Mouse (Mus musculus): ENCODE measurements around the gene Gpc1. TPM values are rescaled to one million over a fixed set of nuclear protein-coding genes. Genes with fewer than 3 reads are reported as not detected.

The Gpc1 gene
- polyA plus RNA-seq, 1 experiment from 2014 or later: 58.1 TPM

- WGBS: 72% methylated on average over 3 of the region's 3 CpGs
- 0 out of 2 replicates have a peak, but pooled peaks have one; percentile 35 for ATAC-seq (ENCODE audit: low FRiP score, low TSS enrichment)
- no peak overlapping the region for H3K9ac ChIP-seq (replicated peaks; ENCODE audit: low read length)
- H3K27ac ChIP-seq (ENCODE audit: low read length): no peak overlapping the region
- no peaks in the 10 kb centered on the region for H3K27me3 ChIP-seq (ENCODE audit: insufficient read depth, low read length)
- H3K4me3 ChIP-seq (ENCODE audit: low read length): no peak overlapping the region
- H3K4me1 ChIP-seq (ENCODE audit: insufficient read depth, low read length): peaks cover 25% of the 10 kb centered on the region
- H3K9me3 ChIP-seq (ENCODE audit: low read length): no peaks in the 10 kb centered on the region
- H3K4me2 ChIP-seq (replicated peaks; ENCODE audit: low read depth, low read length): no peak overlapping the region
- H3K36me3 ChIP-seq (ENCODE audit: insufficient read depth, low read length): no peaks in the 10 kb centered on the region
These were observed 42.6 kb downstream of the Gpc1 start for GRCm38 (mm10) chr1:92874011-92874410.

- no peak overlapping the region for H3K4me3 ChIP-seq (ENCODE audit: low read length)
- H3K36me3 ChIP-seq (ENCODE audit: insufficient read depth, low read length): no peaks in the 10 kb centered on the region
- H3K9me3 ChIP-seq (ENCODE audit: low read length): no peaks in the 10 kb centered on the region
- no peak overlapping the region for H3K4me2 ChIP-seq (replicated peaks; ENCODE audit: low read depth, low read length)
- H3K27me3 ChIP-seq (ENCODE audit: insufficient read depth, low read length): no peaks in the 10 kb centered on the region
- ATAC-seq (ENCODE audit: low FRiP score, low TSS enrichment): no peak
- H3K4me1 ChIP-seq (ENCODE audit: insufficient read depth, low read length): peaks cover 25% of the 10 kb centered on the region
- H3K27ac ChIP-seq (ENCODE audit: low read length): no peak overlapping the region
- 87% methylated on average over 8 of the region's 8 CpGs for WGBS
- no peak overlapping the region for H3K9ac ChIP-seq (replicated peaks; ENCODE audit: low read length)
These were observed 44.1 kb downstream of the Gpc1 start for GRCm38 (mm10) chr1:92875360-92876111.

GRCm38 (mm10) chr1:92877431-92877978 lies 46.1 kb downstream of the Gpc1 start:
- no peaks in the 10 kb centered on the region for H3K36me3 ChIP-seq (ENCODE audit: insufficient read depth, low read length)
- no peaks in the 10 kb centered on the region for H3K9me3 ChIP-seq (ENCODE audit: low read length)
- no peak overlapping the region for H3K4me3 ChIP-seq (ENCODE audit: low read length)
- peak; percentile 16; the same call in 1 of the 2 replicates for ATAC-seq (ENCODE audit: low FRiP score, low TSS enrichment)
- H3K27ac ChIP-seq (ENCODE audit: low read length): peak overlapping the region; percentile 27
- no peak overlapping the region; the same call in 1 of the 2 replicates for H3K9ac ChIP-seq (replicated peaks; ENCODE audit: low read length)
- peaks cover 25% of the 10 kb centered on the region for H3K4me1 ChIP-seq (ENCODE audit: insufficient read depth, low read length)
- 0 out of 2 replicates have a peak overlapping the region, but pooled peaks have one; percentile 7 for H3K4me2 ChIP-seq (replicated peaks; ENCODE audit: low read depth, low read length)
- WGBS: 35% methylated on average over 12 of the region's 12 CpGs
- no peaks in the 10 kb centered on the region for H3K27me3 ChIP-seq (ENCODE audit: insufficient read depth, low read length)

GRCm38 (mm10) chr1:92878066-92878741 lies 46.8 kb downstream of the Gpc1 start:
- Histone ChIP-seq H3K36me3 (ENCODE audit: insufficient read depth, low read length) (no peaks in the 10 kb centered on the region), H3K4me2 (replicated peaks; ENCODE audit: low read depth, low read length) (no peak overlapping the region; the same call in 1 of the 2 replicates), H3K9ac (replicated peaks; ENCODE audit: low read length) (no peak overlapping the region), H3K27ac (ENCODE audit: low read length) (peak overlapping the region; percentile 25; the same call in 1 of the 2 replicates), H3K4me3 (ENCODE audit: low read length) (no peak overlapping the region), H3K27me3 (ENCODE audit: insufficient read depth, low read length) (no peaks in the 10 kb centered on the region), H3K9me3 (ENCODE audit: low read length) (no peaks in the 10 kb centered on the region), H3K4me1 (ENCODE audit: insufficient read depth, low read length) (peaks cover 25% of the 10 kb centered on the region)
- 35% methylated on average over 13 of the region's 13 CpGs for WGBS
- ATAC-seq (ENCODE audit: low FRiP score, low TSS enrichment): peak; percentile 53

GRCm38 (mm10) chr1:92879266-92879665 lies 47.8 kb downstream of the Gpc1 start:
- Histone ChIP-seq H3K27me3 (ENCODE audit: insufficient read depth, low read length) (no peaks in the 10 kb centered on the region), H3K4me1 (ENCODE audit: insufficient read depth, low read length) (peaks cover 25% of the 10 kb centered on the region), H3K4me3 (ENCODE audit: low read length) (no peak overlapping the region), H3K9me3 (ENCODE audit: low read length) (no peaks in the 10 kb centered on the region), H3K9ac (replicated peaks; ENCODE audit: low read length) (no peak overlapping the region), H3K27ac (ENCODE audit: low read length) (no peak overlapping the region), H3K4me2 (replicated peaks; ENCODE audit: low read depth, low read length) (no peak overlapping the region), H3K36me3 (ENCODE audit: insufficient read depth, low read length) (no peaks in the 10 kb centered on the region)
- 86% methylated on average over 12 of the region's 12 CpGs for WGBS
- no peak for ATAC-seq (ENCODE audit: low FRiP score, low TSS enrichment)

DNA sequence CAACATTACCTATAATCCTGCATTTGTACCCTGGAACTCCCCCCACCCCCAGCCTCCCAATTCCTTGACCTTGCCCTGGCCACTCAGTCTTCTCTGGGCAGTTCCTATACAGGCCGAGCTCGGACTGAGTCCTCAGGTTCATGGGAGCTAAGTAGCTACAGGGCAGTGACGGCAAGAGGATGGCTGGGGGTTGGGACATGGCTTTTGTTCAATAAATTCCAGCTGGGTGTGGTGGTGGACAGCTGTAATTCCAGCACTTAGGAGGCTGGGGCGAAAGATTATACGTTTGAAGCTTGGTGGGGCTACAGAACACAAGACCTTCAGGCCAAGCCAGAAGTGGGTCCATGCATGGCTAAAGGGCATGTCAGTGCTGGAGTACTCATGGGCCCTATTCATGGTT lies 48.7 kb downstream of the Gpc1 start:
- no peak for ATAC-seq (ENCODE audit: low FRiP score, low TSS enrichment)
- Histone ChIP-seq H3K9ac (replicated peaks; ENCODE audit: low read length) (no peak overlapping the region), H3K36me3 (ENCODE audit: insufficient read depth, low read length) (no peaks in the 10 kb centered on the region), H3K4me3 (ENCODE audit: low read length) (no peak overlapping the region), H3K9me3 (ENCODE audit: low read length) (no peaks in the 10 kb centered on the region), H3K27me3 (ENCODE audit: insufficient read depth, low read length) (no peaks in the 10 kb centered on the region), H3K4me1 (ENCODE audit: insufficient read depth, low read length) (peaks cover 25% of the 10 kb centered on the region), H3K27ac (ENCODE audit: low read length) (no peak overlapping the region), H3K4me2 (replicated peaks; ENCODE audit: low read depth, low read length) (no peak overlapping the region)
- WGBS: 65% methylated on average over 5 of the region's 5 CpGs

DNA sequence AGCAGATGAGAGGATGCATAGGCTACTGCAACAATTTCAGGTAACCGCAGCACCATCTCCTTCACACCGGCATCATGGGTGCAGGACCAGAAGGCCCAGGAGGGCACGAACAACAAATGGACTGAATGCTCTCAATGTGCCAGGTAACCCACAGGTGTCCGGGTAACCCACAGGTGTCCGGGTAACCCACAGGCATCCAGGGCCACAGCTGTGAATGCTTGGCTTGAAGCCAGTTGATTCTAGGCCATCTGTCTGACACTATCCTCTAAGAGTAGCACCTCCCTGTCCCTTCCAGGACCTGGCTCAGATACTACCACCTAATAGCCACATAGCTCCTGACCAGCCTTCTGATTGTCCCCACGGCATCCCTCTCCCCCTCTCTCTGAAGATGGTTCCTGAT lies 50.5 kb downstream of the Gpc1 start:
- no peak overlapping the region for H3K4me3 ChIP-seq (ENCODE audit: low read length)
- no peak for ATAC-seq (ENCODE audit: low FRiP score, low TSS enrichment)
- no peak overlapping the region for H3K4me2 ChIP-seq (replicated peaks; ENCODE audit: low read depth, low read length)
- 86% methylated on average over 6 of the region's 6 CpGs for WGBS
- peaks cover 14% of the 10 kb centered on the region for H3K4me1 ChIP-seq (ENCODE audit: insufficient read depth, low read length)
- H3K9me3 ChIP-seq (ENCODE audit: low read length): no peaks in the 10 kb centered on the region
- no peaks in the 10 kb centered on the region for H3K36me3 ChIP-seq (ENCODE audit: insufficient read depth, low read length)
- no peak overlapping the region for H3K27ac ChIP-seq (ENCODE audit: low read length)
- no peak overlapping the region for H3K9ac ChIP-seq (replicated peaks; ENCODE audit: low read length)
- H3K27me3 ChIP-seq (ENCODE audit: insufficient read depth, low read length): no peaks in the 10 kb centered on the region

DNA sequence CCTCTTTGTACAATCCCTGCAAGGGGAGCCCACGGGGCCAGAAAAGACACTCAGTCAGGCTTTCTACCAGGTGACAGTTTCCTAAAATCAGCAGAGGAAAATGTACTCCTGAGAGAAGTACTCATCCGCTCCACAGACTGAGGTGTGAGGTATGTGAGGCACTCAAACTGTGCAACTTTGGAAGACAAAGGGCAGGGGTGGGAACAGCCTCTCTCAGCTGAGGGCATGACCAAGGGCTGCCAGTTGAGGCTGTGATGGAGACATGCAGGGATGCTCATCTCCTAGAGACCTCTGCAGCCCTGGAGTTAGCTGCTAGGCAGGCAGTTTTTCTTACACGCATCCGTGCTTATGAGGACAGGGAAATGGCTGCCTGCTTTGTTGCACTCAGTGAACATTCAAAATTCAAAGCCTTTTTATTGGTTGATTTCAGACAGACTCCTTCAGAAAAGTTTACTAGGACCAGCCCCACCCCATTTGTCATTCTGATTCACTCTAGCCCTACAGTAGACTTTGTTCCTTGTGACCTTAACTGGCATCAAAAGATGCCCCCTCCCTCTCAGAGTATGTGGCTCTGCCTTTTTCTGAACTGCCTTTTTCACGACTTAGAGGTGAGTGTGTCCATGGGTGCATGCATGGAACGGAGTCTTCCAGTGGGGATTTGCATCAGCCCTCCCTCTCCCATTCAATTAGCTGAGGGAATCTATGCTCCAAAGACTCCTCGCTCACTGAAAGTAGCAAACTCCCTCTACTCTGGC lies 57.6 kb downstream of the Gpc1 start:
- Histone ChIP-seq H3K9ac (replicated peaks; ENCODE audit: low read length) (no peak overlapping the region), H3K27ac (ENCODE audit: low read length) (no peak overlapping the region), H3K4me1 (ENCODE audit: insufficient read depth, low read length) (no peaks in the 10 kb centered on the region), H3K27me3 (ENCODE audit: insufficient read depth, low read length) (no peaks in the 10 kb centered on the region), H3K9me3 (ENCODE audit: low read length) (no peaks in the 10 kb centered on the region), H3K4me2 (replicated peaks; ENCODE audit: low read depth, low read length) (no peak overlapping the region), H3K36me3 (ENCODE audit: insufficient read depth, low read length) (no peaks in the 10 kb centered on the region), H3K4me3 (ENCODE audit: low read length) (no peak overlapping the region)
- WGBS: 69% methylated on average over 7 of the region's 7 CpGs
- no peak for ATAC-seq (ENCODE audit: low FRiP score, low TSS enrichment)

- Histone ChIP-seq H3K4me1 (ENCODE audit: insufficient read depth, low read length) (no peaks in the 10 kb centered on the region), H3K9me3 (ENCODE audit: low read length) (no peaks in the 10 kb centered on the region), H3K4me2 (replicated peaks; ENCODE audit: low read depth, low read length) (no peak overlapping the region), H3K4me3 (ENCODE audit: low read length) (no peak overlapping the region), H3K27me3 (ENCODE audit: insufficient read depth, low read length) (no peaks in the 10 kb centered on the region), H3K9ac (replicated peaks; ENCODE audit: low read length) (no peak overlapping the region), H3K36me3 (ENCODE audit: insufficient read depth, low read length) (no peaks in the 10 kb centered on the region), H3K27ac (ENCODE audit: low read length) (no peak overlapping the region)
- WGBS: 77% methylated on average over 3 of the region's 3 CpGs
- ATAC-seq (ENCODE audit: low FRiP score, low TSS enrichment): no peak
These were observed 61.3 kb downstream of the Gpc1 start for GRCm38 (mm10) chr1:92892791-92893190.

All from kidney, embryonic 16.5 days (tissue).